Mouse (Mus musculus) CH12.LX (cell line): ENCODE data around the gene Lman1l. TPM values are rescaled to one million over a fixed set of nuclear protein-coding genes. Genes with fewer than 3 reads are reported as not detected.
A peak's percentile ranks its signal among the peaks of the same experiment; 100 is the strongest.

Source experiments
- DNase-seq: peaks from one replicate; pipeline ENCODE4 v3.0.0-alpha.2; 2013; ENCODE audit errors: extremely low read depth
- H3K27ac ChIP-seq: 2 replicates; pipeline ENCODE4 v1.5.1; 2012; ENCODE audit warnings: low read depth, mild to moderate bottlenecking, control low read depth, moderate library complexity; ENCODE audit not compliant: insufficient read depth
- H3K27me3 ChIP-seq: replicated peaks from 2 replicates; pipeline ENCODE3; 2012; ENCODE audit warnings: inconsistent platforms
- H3K36me3 ChIP-seq, 2 experiments: replicated peaks in 1 of 2; 2 replicates each; pipeline versions ENCODE3 to v1.6.1; 2012; ENCODE audit warnings: inconsistent platforms in 1 of 2, low read length in 1 of 2, mild to moderate bottlenecking in 1 of 2, mixed read lengths in 1 of 2, moderate library complexity in 1 of 2; ENCODE audit not compliant: control insufficient read depth in 1 of 2, insufficient read depth in 1 of 2
- H3K4me1 ChIP-seq, 2 experiments: 2 replicates each; pipeline ENCODE4 v1.6.1; 2012; ENCODE audit warnings: inconsistent platforms in 1 of 2, moderate library complexity in 1 of 2; ENCODE audit not compliant: insufficient read depth in 2 of 2, control insufficient read depth in 1 of 2
- H3K4me2 ChIP-seq: 2 replicates; pipeline ENCODE4 v1.6.1; 2012; ENCODE audit warnings: low read depth, mild to moderate bottlenecking, control low read depth; ENCODE audit not compliant: poor library complexity, insufficient read depth, severe bottlenecking
- H3K4me3 ChIP-seq, 3 experiments: fragments of 150-350 bp in 1 of 3; sonication (generic) in 1 of 3; replicated peaks in 1 of 3; 2 replicates each; pipeline versions ENCODE3 to v1.5.1; 2011 to 2012; ENCODE audit warnings: low read depth in 2 of 3, low read length in 2 of 3, mild to moderate bottlenecking in 2 of 3, moderate library complexity in 2 of 3, control low read depth in 1 of 3, improper control_type of control experiment in 1 of 3, inconsistent platforms in 1 of 3, mixed read lengths in 1 of 3; ENCODE audit not compliant: poor library complexity in 1 of 3
- H3K79me2 ChIP-seq: replicated peaks from 2 replicates; pipeline ENCODE4 v1.6.1; 2012; ENCODE audit warnings: mild to moderate bottlenecking, moderate library complexity; ENCODE audit not compliant: control insufficient read depth, poor library complexity, insufficient read depth, severe bottlenecking; ENCODE audit errors: extremely low read depth
- H3K9ac ChIP-seq: 2 replicates; pipeline ENCODE4 v1.6.1; 2012; ENCODE audit warnings: low read depth, mild to moderate bottlenecking, control low read depth, moderate library complexity; ENCODE audit not compliant: insufficient read depth
- H3K9me3 ChIP-seq: replicated peaks from 2 replicates; pipeline ENCODE3; 2012; ENCODE audit warnings: low read length, inconsistent platforms, mixed read lengths
- CTCF ChIP-seq, 2 experiments: IDR thresholded peaks in 1 of 2; conservative IDR thresholded peaks in 1 of 2; 2 replicates each; pipeline ENCODE4 v1.5.1; 2011 to 2012; ENCODE audit warnings: low read depth in 2 of 2, low read length in 2 of 2, improper control_type of control experiment in 1 of 2, inconsistent platforms in 1 of 2, mild to moderate bottlenecking in 1 of 2, moderate library complexity in 1 of 2
- EP300 ChIP-seq: IDR thresholded peaks from 2 replicates; pipeline ENCODE4 v1.6.1; 2011; ENCODE audit warnings: low read length, improper control_type of control experiment
- KAT2A ChIP-seq: IDR thresholded peaks from 2 replicates; pipeline ENCODE4 v1.6.1; 2012; ENCODE audit warnings: low read length, improper control_type of control experiment, inconsistent platforms; ENCODE audit not compliant: insufficient replicate concordance
- MAZ ChIP-seq: IDR thresholded peaks from 2 replicates; pipeline ENCODE4 v1.6.1; 2012; ENCODE audit warnings: low read depth, mild to moderate bottlenecking, inconsistent platforms, low read length, improper control_type of control experiment, moderate library complexity
- NRF1 ChIP-seq: IDR thresholded peaks from 2 replicates; pipeline ENCODE4 v1.6.1; 2014; ENCODE audit warnings: low read depth, mild to moderate bottlenecking, inconsistent platforms, low read length, improper control_type of control experiment, moderate library complexity
- POLR2AphosphoS2 ChIP-seq: IDR thresholded peaks from 2 replicates; pipeline ENCODE4 v1.6.1; 2011; ENCODE audit warnings: low read depth, low read length, improper control_type of control experiment
- UBTF ChIP-seq: IDR thresholded peaks from 2 replicates; pipeline ENCODE4 v1.6.1; 2012; ENCODE audit warnings: low read depth, mild to moderate bottlenecking, inconsistent platforms, low read length, improper control_type of control experiment, moderate library complexity
- USF1 ChIP-seq: IDR thresholded peaks from 2 replicates; pipeline ENCODE4 v1.6.1; 2014; ENCODE audit warnings: low read depth, mild to moderate bottlenecking, inconsistent platforms, low read length, improper control_type of control experiment
- ZNF384 ChIP-seq: IDR thresholded peaks from 2 replicates; pipeline ENCODE4 v1.6.1; 2012; ENCODE audit warnings: low read depth, low read length, improper control_type of control experiment, inconsistent platforms
- dilution Hi-C: fragments of 300-500 bp; cut with MboI; formaldehyde crosslinking; loops from 2 replicates; pipeline ENCODE4 v1.14.3; 2020; ENCODE audit warnings: low sequenced_read_pairs; ENCODE audit not compliant: extremely low pct_unique_long_range_greater_than_20kb, extremely low pct_ligation_motif_present
- in situ Hi-C: fragments of 300-500 bp; cut with MboI; formaldehyde crosslinking; loops from 3 replicates; pipeline ENCODE4 v1.14.3; 2019; ENCODE audit warnings: low sequenced_read_pairs, low pct_ligation_motif_present, low pct_unique_long_range_greater_than_20kb, mixed read lengths
- polyA plus RNA-seq: library from polyadenylated mRNA; unstranded; fragments of >175 nt; gene quantifications from 2 replicates; pipeline ENCODE4 v1.2.1, GENCODE M21; 2012; ENCODE audit warnings: low read depth; ENCODE audit not compliant: insufficient read length
- total RNA-seq, 2 experiments: library from RNA; depleted of rRNA; stranded (reverse); fragments of 300-350 nt in 1 of 2; fragments of >200 nt in 1 of 2; gene quantifications; 2 replicates each; pipeline ENCODE4 v1.2.3; 2012 to 2014

Gene Lman1l
- total and polyA plus RNA-seq, 3 experiments, result 0.19 TPM; not detected in 2

DNA sequence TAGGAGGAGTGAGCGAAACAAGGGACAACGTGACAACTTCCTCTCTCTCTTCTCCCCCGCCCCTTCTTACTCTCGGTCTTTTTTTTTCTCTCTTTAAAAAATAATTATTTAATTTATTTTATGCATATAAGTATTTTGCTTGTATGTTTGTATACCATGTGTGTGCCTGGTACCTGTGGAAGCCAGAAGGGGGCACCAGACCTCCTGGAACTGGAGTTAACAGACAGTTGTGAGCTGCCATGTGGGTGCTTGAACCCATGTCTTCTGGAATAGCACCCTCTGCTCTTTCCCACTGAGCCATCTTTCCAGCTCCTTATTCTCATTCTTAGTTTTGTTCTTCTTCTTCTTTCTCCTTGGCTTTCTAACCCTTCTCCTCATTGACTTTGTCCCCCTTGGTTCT is 38.4 kb upstream of the Lman1l start:
- Histone ChIP-seq H3K27ac (no peak overlapping the region), H3K4me2 (no peak overlapping the region), H3K9me3 (peaks cover 5% of the 10 kb centered on the region), H3K4me1 (peaks cover 0 to 10% of the 10 kb centered on the region in 2 experiments; a peak in 2 of 4 replicates), H3K9ac (no peak overlapping the region), H3K27me3 (no peaks in the 10 kb centered on the region), H3K4me3 (no peak overlapping the region), H3K36me3 (no peaks in the 10 kb centered on the region), H3K79me2 (no peaks in the 10 kb centered on the region)
- TF ChIP-seq NRF1, result no peak
- peak in 1 of 2 experiments; percentile 39; a peak in 2 of 4 replicates for TF ChIP-seq CTCF (conservative IDR thresholded peaks at IDR 0.05 in 1 of 2, IDR thresholded peaks at IDR 0.05 in 1 of 2; ENCODE audit: low read depth in 2 of 2, low read length in 2 of 2)
- in situ Hi-C loops, result loop anchor here (5.0 to 10.0 kb wide), 2 partner anchors 67 to 336 kb away; no protein-coding TSS in a partner anchor
- no peak for DNase-seq
- dilution Hi-C loops, result no loop called here

- in situ Hi-C loops, result loop anchor here (5.0 to 10.0 kb wide), 2 partner anchors 66 to 337 kb away; no protein-coding TSS in a partner anchor
- dilution Hi-C loops, result no loop called here
- no peaks in the 10 kb centered on the region for H3K79me2 ChIP-seq
- TF ChIP-seq CTCF (conservative IDR thresholded peaks at IDR 0.05 in 1 of 2, IDR thresholded peaks at IDR 0.05 in 1 of 2; ENCODE audit: low read depth in 2 of 2, low read length in 2 of 2) (peak in 1 of 2 experiments; percentile 47; a peak in 2 of 4 replicates), KAT2A (no peak)
- TF ChIP-seq, all 38 proteins: peak for 1
- H3K4me1 ChIP-seq, result peaks cover 0 to 22% of the 10 kb centered on the region in 2 experiments; a peak in 2 of 4 replicates
- no peak overlapping the region for H3K4me2 ChIP-seq
- DNase-seq, result no peak
- no peak overlapping the region for H3K4me3 ChIP-seq
- H3K27ac ChIP-seq, result no peak overlapping the region
- H3K9ac ChIP-seq, result no peak overlapping the region
- peaks cover 2% of the 10 kb centered on the region for H3K9me3 ChIP-seq
- H3K36me3 ChIP-seq, result no peaks in the 10 kb centered on the region
- H3K27me3 ChIP-seq, result no peaks in the 10 kb centered on the region
Observed at GRCm38 (mm10) chr9:57657843-57658242, 37.3 kb upstream of the Lman1l start.

GRCm38 (mm10) chr9:57656631-57657350 is 36.2 kb upstream of the Lman1l start:
- H3K36me3 ChIP-seq, result no peaks in the 10 kb centered on the region
- DNase-seq, result no peak
- no peak overlapping the region for H3K27ac ChIP-seq
- H3K79me2 ChIP-seq, result no peaks in the 10 kb centered on the region
- peaks cover 2% of the 10 kb centered on the region for H3K9me3 ChIP-seq
- dilution Hi-C loops (no loop called here), in situ Hi-C loops (loop anchor here (5.0 to 10.0 kb wide), 2 partner anchors 64 to 338 kb away; no protein-coding TSS in a partner anchor)
- H3K4me3 ChIP-seq, result no peak overlapping the region
- no peaks in the 10 kb centered on the region for H3K27me3 ChIP-seq
- no peak for TF ChIP-seq UBTF
- no peak for TF ChIP-seq POLR2AphosphoS2
- TF ChIP-seq MAZ, result no peak
- no peak for TF ChIP-seq ZNF384
- no peak for TF ChIP-seq EP300
- no peak for TF ChIP-seq USF1
- TF ChIP-seq, all 38 proteins: peak for 0
- Histone ChIP-seq H3K4me1 (peaks cover 0 to 32% of the 10 kb centered on the region in 2 experiments; a peak in 2 of 4 replicates), H3K9ac (no peak overlapping the region), H3K4me2 (no peak overlapping the region)
